Mouse (Mus musculus): ENCODE measurements around the gene Dlx2.

- TF ChIP-seq CTCF (IDR thresholded peaks at IDR 0.05) (no peak), EP300 (IDR thresholded peaks at IDR 0.05) (no peak)
Measured at GRCm38 (mm10) chr2:71556071-71556470, 9.5 kb upstream of the Dlx2 start.
